Mouse (Mus musculus): ENCODE data around the gene Gart. TPM values are rescaled to one million over a fixed set of nuclear protein-coding genes. Genes with fewer than 3 reads are reported as not detected.
A peak's percentile ranks its signal among the peaks of the same experiment; 100 is the strongest.

Gene Gart
- polyA plus RNA-seq, 1 experiment, result 48.5 TPM

DNA sequence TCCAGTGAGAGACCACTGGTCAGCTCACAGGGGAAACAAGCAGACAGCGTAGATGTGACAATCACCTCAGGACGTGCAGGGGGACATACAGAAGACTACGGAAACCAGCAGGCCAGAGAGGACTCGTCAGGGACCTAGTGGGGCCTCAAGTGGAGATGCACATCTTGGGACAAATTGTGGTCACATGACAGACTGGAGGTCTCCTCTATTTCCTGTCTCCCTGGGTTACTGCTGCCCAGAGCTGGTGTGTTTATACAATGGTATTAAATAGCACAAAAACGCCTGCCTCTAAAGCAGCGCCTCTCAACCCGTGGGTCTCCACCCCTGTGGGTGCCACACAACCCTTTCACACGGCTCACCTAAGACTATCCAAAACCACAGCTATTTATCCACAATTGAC, 54.6 kb downstream of the Gart start:
- WGBS, result 84% methylated on average over 8 of the region's 8 CpGs
- H3K27ac ChIP-seq (ENCODE audit: insufficient read depth, low read length), result no peak overlapping the region
- H3K27me3 ChIP-seq (ENCODE audit: control insufficient read depth, insufficient read depth, low read length), result no peaks in the 10 kb centered on the region
- TF ChIP-seq CTCF (IDR thresholded peaks at IDR 0.05; ENCODE audit: borderline replicate concordance, insufficient read depth, low read depth, low read length), result no peak
- DNase-seq, result no peak
- peaks cover 23% of the 10 kb centered on the region for H3K4me1 ChIP-seq (ENCODE audit: control insufficient read depth, insufficient read depth, low read length)
- no peak overlapping the region for H3K4me3 ChIP-seq (replicated peaks; ENCODE audit: insufficient read depth, low read depth, low read length)

DNA sequence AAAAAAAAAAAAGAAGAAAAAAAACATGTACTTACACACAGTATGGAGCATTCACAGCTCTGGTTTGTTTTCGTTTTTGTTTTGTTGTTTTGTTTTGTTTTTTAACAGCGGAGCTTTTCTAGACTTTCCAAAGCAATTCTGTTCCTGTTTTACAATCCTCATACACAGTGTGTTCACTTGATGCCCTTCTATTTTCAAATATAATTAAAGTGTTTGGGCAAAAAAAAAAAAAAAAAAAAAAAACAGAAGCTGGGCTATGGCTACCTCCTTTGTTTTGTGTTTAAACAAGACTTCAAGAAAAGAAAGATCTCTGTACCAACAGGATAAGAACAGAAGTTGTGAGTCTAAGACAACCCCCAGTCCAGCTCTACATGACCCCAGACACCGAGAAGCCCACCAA, 58.0 kb downstream of the Gart start:
- no peak overlapping the region for H3K4me3 ChIP-seq (replicated peaks; ENCODE audit: insufficient read depth, low read depth, low read length)
- 82% methylated on average over 3 of the region's 3 CpGs for WGBS
- no peak for DNase-seq
- peaks cover 12% of the 10 kb centered on the region for H3K4me1 ChIP-seq (ENCODE audit: control insufficient read depth, insufficient read depth, low read length)
- no peak for TF ChIP-seq POLR2A (IDR thresholded peaks at IDR 0.05; ENCODE audit: borderline replicate concordance, insufficient read depth, low read length)
- TF ChIP-seq CTCF (IDR thresholded peaks at IDR 0.05; ENCODE audit: borderline replicate concordance, insufficient read depth, low read depth, low read length), result no peak
- no peak overlapping the region for H3K27ac ChIP-seq (ENCODE audit: insufficient read depth, low read length)
- no peaks in the 10 kb centered on the region for H3K27me3 ChIP-seq (ENCODE audit: control insufficient read depth, insufficient read depth, low read length)

DNA sequence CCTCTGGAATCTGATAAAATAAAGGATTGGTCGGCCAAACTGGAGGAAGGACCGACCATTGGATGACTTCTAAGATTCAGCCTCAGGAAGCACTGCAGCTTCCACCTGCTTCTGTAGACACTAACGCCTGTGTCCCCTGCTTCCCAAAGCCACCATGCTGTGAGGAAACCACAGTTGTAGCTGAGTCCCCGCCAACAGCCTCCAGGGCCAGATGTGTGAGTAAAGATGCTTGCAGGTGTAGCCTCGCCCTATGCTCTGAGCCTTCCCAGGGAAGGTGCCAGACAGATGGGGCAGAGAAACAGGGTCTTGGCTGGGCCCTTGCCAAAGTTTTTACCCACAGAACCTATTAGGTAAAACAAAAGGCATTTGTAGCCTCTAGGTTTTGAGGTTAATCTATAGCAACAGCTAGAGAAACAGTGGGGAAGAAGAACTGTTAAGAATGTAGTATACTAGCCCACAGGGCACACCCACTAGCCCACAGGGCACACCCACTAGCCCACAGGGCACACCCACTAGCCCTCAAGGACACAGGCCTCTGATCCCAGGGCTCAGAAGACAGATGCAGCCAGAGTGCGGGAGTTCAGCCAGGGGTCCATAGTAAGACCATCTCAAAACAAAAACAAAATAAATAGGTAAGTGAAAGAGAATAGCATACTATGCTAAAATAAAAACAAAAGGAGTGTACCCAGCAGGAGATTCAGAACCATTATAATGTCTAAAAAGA, 58.9 kb downstream of the Gart start:
- WGBS, result 59% methylated on average over 6 of the region's 6 CpGs
- peaks cover 10% of the 10 kb centered on the region for H3K4me1 ChIP-seq (ENCODE audit: control insufficient read depth, insufficient read depth, low read length)
- H3K27ac ChIP-seq (ENCODE audit: insufficient read depth, low read length), result no peak overlapping the region

DNA sequence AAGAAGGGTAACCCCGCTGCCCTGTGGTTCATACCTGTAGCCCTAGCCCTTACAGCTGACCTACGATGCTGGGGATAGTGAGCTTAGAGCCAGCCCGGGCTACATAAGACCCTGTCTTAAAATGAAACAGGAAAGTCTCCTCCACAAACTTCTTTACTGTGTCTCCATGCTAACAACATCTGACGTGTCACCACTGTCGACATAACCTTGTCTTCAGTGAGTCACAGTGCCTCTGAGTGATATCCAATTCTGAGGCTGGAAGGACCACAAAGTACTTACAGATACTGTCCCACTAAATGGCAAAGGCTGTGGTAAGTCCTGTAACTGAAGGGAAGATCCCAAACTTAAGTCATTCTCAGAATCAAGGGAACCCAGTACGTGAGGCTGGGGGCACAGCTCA, 60.5 kb downstream of the Gart start:
- Histone ChIP-seq H3K27me3 (ENCODE audit: control insufficient read depth, insufficient read depth, low read length) (no peaks in the 10 kb centered on the region), H3K4me1 (ENCODE audit: control insufficient read depth, insufficient read depth, low read length) (peaks cover 7% of the 10 kb centered on the region), H3K4me3 (replicated peaks; ENCODE audit: insufficient read depth, low read depth, low read length) (no peak overlapping the region), H3K27ac (ENCODE audit: insufficient read depth, low read length) (no peak overlapping the region)
- TF ChIP-seq CTCF (IDR thresholded peaks at IDR 0.05; ENCODE audit: borderline replicate concordance, insufficient read depth, low read depth, low read length), result no peak
- no peak for DNase-seq
- WGBS, result 90% methylated on average over 6 of the region's 6 CpGs

More for the DNA sequence above, 58.9 kb downstream of the Gart start:
- Histone ChIP-seq H3K4me3 (replicated peaks; ENCODE audit: insufficient read depth, low read depth, low read length) (no peak overlapping the region), H3K27me3 (ENCODE audit: control insufficient read depth, insufficient read depth, low read length) (no peaks in the 10 kb centered on the region)
- DNase-seq, result no peak
- TF ChIP-seq CTCF (IDR thresholded peaks at IDR 0.05; ENCODE audit: borderline replicate concordance, insufficient read depth, low read depth, low read length) (no peak), POLR2A (IDR thresholded peaks at IDR 0.05; ENCODE audit: borderline replicate concordance, insufficient read depth, low read length) (no peak)

DNA sequence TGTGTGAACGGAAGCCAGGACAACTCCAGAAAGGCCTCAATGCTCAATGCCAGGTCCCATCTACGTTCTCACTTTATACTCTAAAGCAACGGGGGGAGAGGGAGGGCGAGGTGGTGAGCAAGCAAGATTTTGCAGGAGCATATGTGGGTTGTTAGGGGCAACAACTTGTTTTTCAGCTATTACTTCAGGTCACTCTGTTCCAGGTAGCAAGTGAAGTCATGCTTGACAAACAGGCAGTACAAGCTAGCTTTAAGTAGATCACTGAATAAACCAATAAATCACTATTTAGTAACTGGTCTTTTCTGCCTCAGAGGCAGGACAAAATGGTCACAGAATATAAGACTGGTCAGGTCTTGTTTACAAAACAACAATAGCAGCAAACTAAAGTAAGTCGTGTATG, 61.1 kb downstream of the Gart start:
- H3K27me3 ChIP-seq (ENCODE audit: control insufficient read depth, insufficient read depth, low read length), result no peaks in the 10 kb centered on the region
- 90% methylated on average over 5 of the region's 5 CpGs for WGBS
- H3K27ac ChIP-seq (ENCODE audit: insufficient read depth, low read length), result no peak overlapping the region
- peaks cover 7% of the 10 kb centered on the region for H3K4me1 ChIP-seq (ENCODE audit: control insufficient read depth, insufficient read depth, low read length)
- no peak for TF ChIP-seq POLR2A (IDR thresholded peaks at IDR 0.05; ENCODE audit: borderline replicate concordance, insufficient read depth, low read length)
- TF ChIP-seq CTCF (IDR thresholded peaks at IDR 0.05; ENCODE audit: borderline replicate concordance, insufficient read depth, low read depth, low read length), result no peak
- no peak for DNase-seq
- H3K4me3 ChIP-seq (replicated peaks; ENCODE audit: insufficient read depth, low read depth, low read length), result no peak overlapping the region

DNA sequence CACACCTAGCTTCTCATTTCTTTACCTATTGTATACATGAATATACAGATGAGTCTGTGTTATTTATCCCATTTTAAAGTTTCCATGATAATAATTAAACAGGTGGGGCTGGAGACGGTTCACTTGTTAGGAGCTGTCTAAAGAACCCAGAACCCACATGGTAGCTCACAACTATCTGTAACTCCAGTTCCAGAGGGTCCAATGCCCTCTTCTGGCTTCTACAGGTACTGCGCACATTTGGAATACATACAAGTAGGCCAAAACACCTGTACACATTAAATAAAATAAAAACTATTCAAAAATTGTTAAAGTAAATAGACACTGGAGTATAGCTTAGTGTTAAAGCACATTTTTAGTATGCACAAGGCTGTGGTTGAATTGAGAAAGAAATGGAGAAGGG, 64.4 kb downstream of the Gart start:
- H3K4me1 ChIP-seq (ENCODE audit: control insufficient read depth, insufficient read depth, low read length), result peaks cover 4% of the 10 kb centered on the region; the same call in 1 of the 2 replicates
- TF ChIP-seq POLR2A (IDR thresholded peaks at IDR 0.05; ENCODE audit: borderline replicate concordance, insufficient read depth, low read length), result no peak
- TF ChIP-seq CTCF (IDR thresholded peaks at IDR 0.05; ENCODE audit: borderline replicate concordance, insufficient read depth, low read depth, low read length), result peak; percentile 18; the same call in 1 of the 2 replicates
- no peak overlapping the region for H3K27ac ChIP-seq (ENCODE audit: insufficient read depth, low read length)
- DNase-seq, result no peak
- no peaks in the 10 kb centered on the region for H3K27me3 ChIP-seq (ENCODE audit: control insufficient read depth, insufficient read depth, low read length)
- WGBS, result 71% methylated on average over 2 of the region's 2 CpGs
- no peak overlapping the region for H3K4me3 ChIP-seq (replicated peaks; ENCODE audit: insufficient read depth, low read depth, low read length)

DNA sequence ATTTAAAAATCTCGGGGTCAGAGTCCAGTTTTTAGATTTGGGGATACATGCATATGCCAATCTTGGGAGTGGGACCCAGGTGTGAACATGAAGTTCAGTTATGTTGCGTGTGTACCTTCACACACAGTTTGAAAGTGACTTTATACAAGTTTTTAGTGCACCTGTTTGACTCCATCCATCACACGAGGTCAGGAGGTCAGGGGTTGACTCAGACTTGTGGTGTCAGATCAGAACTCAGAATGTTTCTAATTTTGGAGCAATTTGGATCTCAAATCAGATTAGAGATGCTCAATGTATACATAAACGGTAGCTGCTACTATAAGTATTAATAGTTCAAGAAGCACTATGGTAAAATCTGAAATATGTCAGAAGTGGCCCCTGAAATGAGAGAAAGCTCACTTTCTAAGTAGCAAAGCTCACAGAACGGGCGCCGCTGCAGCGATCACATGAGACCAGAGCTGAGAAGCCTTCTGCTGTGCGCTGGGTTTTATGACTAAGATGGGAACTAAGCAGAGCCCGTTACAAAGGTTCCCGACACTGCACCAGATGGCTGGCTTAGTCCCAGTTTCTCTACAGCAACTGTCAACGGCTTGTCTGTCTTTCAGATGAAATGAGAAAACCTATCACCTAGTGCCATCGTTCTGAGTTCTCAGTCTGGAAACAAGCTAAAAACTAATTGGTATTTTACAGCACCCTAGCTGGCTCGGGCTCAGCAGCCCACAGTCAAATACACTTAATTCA, 67.6 kb downstream of the Gart start:
- Histone ChIP-seq H3K27me3 (ENCODE audit: control insufficient read depth, insufficient read depth, low read length) (no peaks in the 10 kb centered on the region), H3K27ac (ENCODE audit: insufficient read depth, low read length) (no peak overlapping the region; the same call in 1 of the 2 replicates), H3K4me3 (replicated peaks; ENCODE audit: insufficient read depth, low read depth, low read length) (no peak overlapping the region), H3K4me1 (ENCODE audit: control insufficient read depth, insufficient read depth, low read length) (peaks cover 4% of the 10 kb centered on the region; the same call in 1 of the 2 replicates)
- 41% methylated on average over 14 of the region's 14 CpGs for WGBS
- DNase-seq, result peak; percentile 27 to 43
- TF ChIP-seq CTCF (IDR thresholded peaks at IDR 0.05; ENCODE audit: borderline replicate concordance, insufficient read depth, low read depth, low read length), result no peak
- TF ChIP-seq POLR2A (IDR thresholded peaks at IDR 0.05; ENCODE audit: borderline replicate concordance, insufficient read depth, low read length), result no peak

DNA sequence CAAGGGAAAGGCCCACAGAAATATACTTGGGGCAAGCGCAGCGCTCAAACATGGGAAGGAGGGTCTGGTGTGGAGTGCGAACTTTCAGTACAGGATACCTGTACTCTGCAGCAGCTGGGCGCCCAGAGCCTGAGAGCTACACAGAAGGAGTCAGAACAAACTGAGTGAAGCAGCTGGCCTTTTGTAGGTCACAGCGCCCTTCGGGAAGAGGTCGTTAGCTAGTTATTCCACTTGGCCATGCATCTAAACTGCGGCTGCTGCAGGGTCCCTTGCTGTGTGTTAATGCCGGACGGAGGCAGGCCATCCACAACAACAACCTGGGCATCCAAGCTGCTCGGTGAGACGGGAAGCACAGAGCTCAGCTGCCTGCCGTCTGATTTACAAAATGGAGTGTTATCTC, 71.6 kb downstream of the Gart start:
- no peak for TF ChIP-seq POLR2A (IDR thresholded peaks at IDR 0.05; ENCODE audit: borderline replicate concordance, insufficient read depth, low read length)
- TF ChIP-seq CTCF (IDR thresholded peaks at IDR 0.05; ENCODE audit: borderline replicate concordance, insufficient read depth, low read depth, low read length), result no peak
- no peak for DNase-seq
- Histone ChIP-seq H3K4me1 (ENCODE audit: control insufficient read depth, insufficient read depth, low read length) (peaks cover 4% of the 10 kb centered on the region; the same call in 1 of the 2 replicates), H3K4me3 (replicated peaks; ENCODE audit: insufficient read depth, low read depth, low read length) (no peak overlapping the region), H3K27me3 (ENCODE audit: control insufficient read depth, insufficient read depth, low read length) (no peaks in the 10 kb centered on the region), H3K27ac (ENCODE audit: insufficient read depth, low read length) (no peak overlapping the region)
- 67% methylated on average over 13 of the region's 13 CpGs for WGBS

Other genes starting within 250 kb of the Gart start
- 9.1 and 10.4 TPM in 2 replicates for gene Il10rb, start 240.8 kb downstream of the Gart start, polyA plus RNA-seq (2012; rRNA removed)
- 31.7 and 32.2 TPM in 2 replicates for gene Ifnar1, start 161.7 kb downstream of the Gart start, polyA plus RNA-seq (2012; rRNA removed)
- 33.9 and 34.5 TPM in 2 replicates for gene Ifngr2, start 99.9 kb downstream of the Gart start, polyA plus RNA-seq (2012; rRNA removed)
- 147 and 148 TPM in 2 replicates for gene Tmem50b, start 49.2 kb downstream of the Gart start, polyA plus RNA-seq (2012; rRNA removed)
- gene Dnajc28, start 27.9 kb downstream of the Gart start, polyA plus RNA-seq (2012; rRNA removed), result 7.6 and 7.7 TPM in 2 replicates
- 358 and 366 TPM in 2 replicates for gene Son, start 554 bp upstream of the Gart start, polyA plus RNA-seq (2012; rRNA removed)
- gene Donson, start 41.8 kb upstream of the Gart start, polyA plus RNA-seq (2012; rRNA removed), result 28.0 and 29.6 TPM in 2 replicates
- 104 and 114 TPM in 2 replicates for gene Cryzl1, start 82.0 kb upstream of the Gart start, polyA plus RNA-seq (2012; rRNA removed)
- gene Itsn1, start 82.3 kb upstream of the Gart start, polyA plus RNA-seq (2012; rRNA removed), result 67.3 and 68.7 TPM in 2 replicates